Mouse (Mus musculus): ENCODE results near the gene Gtf2ird2. TPM values are rescaled to one million over a fixed set of nuclear protein-coding genes. Genes with fewer than 3 reads are reported as not detected.

The Gtf2ird2 gene
- total and polyA plus RNA-seq, 3 experiments, result 3.6 to 4.6 TPM; not detected in 1

DNA sequence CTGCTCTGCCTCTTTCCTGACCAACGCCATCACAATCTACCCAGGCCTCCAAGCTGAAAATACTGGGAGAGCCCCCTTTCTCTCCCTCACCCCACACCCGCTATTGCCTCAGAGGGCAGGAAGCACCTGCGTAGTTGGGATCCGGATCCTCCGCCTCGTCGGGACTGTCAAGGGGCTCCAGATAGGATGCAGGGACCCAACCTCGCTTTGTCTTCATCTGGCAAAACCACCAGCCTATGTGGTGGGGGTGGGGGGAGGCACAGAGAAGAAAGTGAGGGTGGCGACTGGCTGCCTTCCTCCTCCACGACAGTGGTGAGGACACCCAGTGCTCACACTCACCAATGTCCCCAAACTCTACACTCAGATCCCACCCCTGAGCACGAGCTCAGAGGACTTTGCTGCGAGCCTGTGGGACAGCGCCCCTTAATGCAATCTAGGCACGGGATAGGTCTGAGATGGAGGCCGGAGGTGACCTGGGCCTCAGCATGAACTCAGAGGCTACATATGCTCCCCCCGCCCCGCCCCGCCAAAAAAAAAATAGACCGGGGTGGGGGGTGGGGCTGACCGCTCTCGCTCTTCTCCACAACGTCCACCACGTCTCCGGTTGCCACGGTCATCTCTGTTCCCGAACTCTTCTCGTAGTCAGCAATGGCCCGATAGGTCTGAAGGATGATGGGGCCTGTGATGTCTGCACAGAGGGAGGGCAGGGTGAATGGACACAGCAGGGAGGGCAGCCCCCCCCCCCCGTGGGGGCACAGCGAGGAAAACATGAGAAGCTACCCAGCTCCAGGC, 41.5 kb downstream of the Gtf2ird2 start:
- Histone ChIP-seq H3K4me3 (ENCODE audit: control insufficient read depth in 1 of 2, insufficient read depth in 1 of 2, low read depth in 2 of 2, low read length in 2 of 2) (no peak overlapping the region), H3K36me3 (ENCODE audit: control insufficient read depth in 1 of 2, insufficient read depth in 2 of 2, low read length in 2 of 2) (no peaks in the 10 kb centered on the region), H3K27ac (ENCODE audit: control insufficient read depth, low read depth, low read length) (no peak overlapping the region), H3K79me2 (ENCODE audit: control insufficient read depth, insufficient read depth, low read length, poor library complexity) (no peaks in the 10 kb centered on the region; the same call in 1 of the 2 replicates), H3K9me3 (replicated peaks; ENCODE audit: insufficient read depth, low read length) (no peaks in the 10 kb centered on the region), H3K4me1 (ENCODE audit: control insufficient read depth in 1 of 2, insufficient read depth in 2 of 2, low read length in 2 of 2) (peaks cover 0 to 6% of the 10 kb centered on the region in 2 experiments; a peak in 1 of 4 replicates), H3K9ac (ENCODE audit: control insufficient read depth, low read depth, low read length, poor library complexity, severe bottlenecking) (no peak overlapping the region), H3K27me3 (ENCODE audit: control insufficient read depth in 1 of 2, insufficient read depth in 2 of 2, low read length in 2 of 2) (no peaks in the 10 kb centered on the region)
- TF ChIP-seq GABPA (IDR thresholded peaks at IDR 0.05; ENCODE audit: low read depth, low read length) (no peak), MEF2A (IDR thresholded peaks at IDR 0.05; ENCODE audit: extremely low read depth, insufficient replicate concordance, low read depth, low read length, poor library complexity, severe bottlenecking) (no peak), BHLHE40 (IDR thresholded peaks at IDR 0.05; ENCODE audit: borderline replicate concordance, low read depth, low read length) (no peak), POLR2AphosphoS2 (IDR thresholded peaks at IDR 0.05; ENCODE audit: low read length) (no peak), RCOR1 (IDR thresholded peaks at IDR 0.05; ENCODE audit: low read depth, low read length) (no peak), GATA1 (IDR thresholded peaks at IDR 0.05; ENCODE audit: low read depth, low read length) (no peak), TCF12 (IDR thresholded peaks at IDR 0.05; ENCODE audit: low read depth, low read length) (no peak), RAD21 (IDR thresholded peaks at IDR 0.05; ENCODE audit: low read depth, low read length) (no peak), MYB (IDR thresholded peaks at IDR 0.05; ENCODE audit: low read depth, low read length) (no peak), POLR2AphosphoS5 (IDR thresholded peaks at IDR 0.05; ENCODE audit: borderline replicate concordance, low read depth, low read length) (no peak), ZC3H11A (IDR thresholded peaks at IDR 0.05; ENCODE audit: low read depth, low read length) (no peak), E2F4 (IDR thresholded peaks at IDR 0.05; ENCODE audit: borderline replicate concordance, low read depth, low read length) (no peak), USF1 (IDR thresholded peaks at IDR 0.05; ENCODE audit: low read depth, low read length) (no peak), NRF1 (IDR thresholded peaks at IDR 0.05; ENCODE audit: insufficient read depth, low read depth, low read length, poor library complexity, severe bottlenecking) (no peak), TBP (IDR thresholded peaks at IDR 0.05; ENCODE audit: low read depth, low read length) (no peak)
- DNase-seq (ENCODE audit: low read depth, low spot score), result no peak

DNA sequence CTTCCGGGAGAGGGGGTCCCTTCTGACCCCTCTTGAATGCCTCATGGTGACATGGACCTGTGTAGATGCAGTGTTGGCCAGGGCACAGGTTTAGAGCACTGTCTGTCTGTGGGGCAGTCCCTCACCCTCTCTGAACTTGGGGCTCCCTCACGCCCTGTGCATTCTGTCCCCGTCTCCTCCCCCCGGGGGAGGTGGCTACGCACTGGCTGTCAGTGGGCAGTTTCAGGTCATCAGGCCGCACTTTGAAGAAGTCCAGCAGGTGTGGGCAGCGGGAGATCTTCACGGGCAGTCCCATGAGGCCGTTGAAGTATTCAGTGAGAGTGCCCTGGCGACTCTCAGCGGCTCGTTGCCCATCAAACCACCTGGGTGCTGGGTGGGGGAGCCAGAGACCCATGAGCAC, 43.1 kb downstream of the Gtf2ird2 start:
- Histone ChIP-seq H3K9ac (ENCODE audit: control insufficient read depth, low read depth, low read length, poor library complexity, severe bottlenecking) (no peak overlapping the region), H3K79me2 (ENCODE audit: control insufficient read depth, insufficient read depth, low read length, poor library complexity) (no peaks in the 10 kb centered on the region; the same call in 1 of the 2 replicates), H3K4me1 (ENCODE audit: control insufficient read depth in 1 of 2, insufficient read depth in 2 of 2, low read length in 2 of 2) (peaks cover under 1 to 13% of the 10 kb centered on the region in 2 experiments; a peak in 2 of 4 replicates), H3K27me3 (ENCODE audit: control insufficient read depth in 1 of 2, insufficient read depth in 2 of 2, low read length in 2 of 2) (no peaks in the 10 kb centered on the region), H3K36me3 (ENCODE audit: control insufficient read depth in 1 of 2, insufficient read depth in 2 of 2, low read length in 2 of 2) (no peaks in the 10 kb centered on the region; a peak in 1 of 4 replicates), H3K4me3 (ENCODE audit: control insufficient read depth in 1 of 2, insufficient read depth in 1 of 2, low read depth in 2 of 2, low read length in 2 of 2) (no peak overlapping the region), H3K27ac (ENCODE audit: control insufficient read depth, low read depth, low read length) (no peak overlapping the region), H3K9me3 (replicated peaks; ENCODE audit: insufficient read depth, low read length) (no peaks in the 10 kb centered on the region)
- no peak for DNase-seq (ENCODE audit: low read depth, low spot score)
- TF ChIP-seq CTCF (IDR thresholded peaks at IDR 0.05 in 2 of 3, conservative IDR thresholded peaks at IDR 0.05 in 1 of 3; ENCODE audit: control insufficient read depth in 1 of 3, insufficient read depth in 1 of 3, low read depth in 2 of 3, low read length in 3 of 3, poor library complexity in 1 of 3, severe bottlenecking in 1 of 3) (no peak), GATA1 (IDR thresholded peaks at IDR 0.05; ENCODE audit: low read depth, low read length) (no peak), SMC3 (IDR thresholded peaks at IDR 0.05; ENCODE audit: low read depth, low read length) (no peak), MEF2A (IDR thresholded peaks at IDR 0.05; ENCODE audit: extremely low read depth, insufficient replicate concordance, low read depth, low read length, poor library complexity, severe bottlenecking) (no peak), KAT2A (conservative IDR thresholded peaks at IDR 0.05; ENCODE audit: low read depth, low read length) (no peak), POLR2AphosphoS2 (IDR thresholded peaks at IDR 0.05; ENCODE audit: low read length) (no peak), USF2 (IDR thresholded peaks at IDR 0.05; ENCODE audit: borderline replicate concordance in 1 of 2, insufficient read depth in 1 of 2, low read depth in 1 of 2, low read length in 2 of 2) (no peak), ETS1 (IDR thresholded peaks at IDR 0.05; ENCODE audit: low read depth, low read length) (no peak), MAFK (IDR thresholded peaks at IDR 0.05; ENCODE audit: borderline replicate concordance, low read depth, low read length) (no peak), UBTF (IDR thresholded peaks at IDR 0.05; ENCODE audit: borderline replicate concordance, insufficient read depth, low read depth, low read length) (no peak), MYC (IDR thresholded peaks at IDR 0.05; ENCODE audit: low read depth, low read length) (no peak)

Data from MEL (cell line).